Mouse (Mus musculus): ENCODE measurements around the gene Uhrf2.
A peak's percentile ranks its signal among the peaks of the same experiment; 100 is the strongest.

Uhrf2 gene

DNA sequence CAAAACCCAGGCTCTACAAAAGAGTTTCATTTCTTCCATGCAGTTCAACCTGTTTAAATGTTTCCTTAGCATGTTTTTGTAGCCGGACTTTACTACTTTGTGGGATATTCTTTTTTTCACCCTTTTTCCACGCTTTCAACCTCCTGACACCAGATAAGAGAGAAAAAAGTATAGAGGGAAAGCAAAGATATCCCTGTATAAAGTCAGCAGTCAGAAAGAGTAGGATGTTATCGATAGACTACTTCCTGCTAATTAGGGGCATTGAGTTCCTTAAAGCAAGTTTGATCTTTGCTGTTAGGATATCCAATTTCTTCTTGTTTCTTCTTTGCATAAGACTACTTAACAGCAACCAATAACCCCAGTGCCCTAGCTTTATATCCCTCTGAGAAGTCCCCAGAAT, 21.2 kb downstream of the Uhrf2 start:
- no peak for DNase-seq

DNA sequence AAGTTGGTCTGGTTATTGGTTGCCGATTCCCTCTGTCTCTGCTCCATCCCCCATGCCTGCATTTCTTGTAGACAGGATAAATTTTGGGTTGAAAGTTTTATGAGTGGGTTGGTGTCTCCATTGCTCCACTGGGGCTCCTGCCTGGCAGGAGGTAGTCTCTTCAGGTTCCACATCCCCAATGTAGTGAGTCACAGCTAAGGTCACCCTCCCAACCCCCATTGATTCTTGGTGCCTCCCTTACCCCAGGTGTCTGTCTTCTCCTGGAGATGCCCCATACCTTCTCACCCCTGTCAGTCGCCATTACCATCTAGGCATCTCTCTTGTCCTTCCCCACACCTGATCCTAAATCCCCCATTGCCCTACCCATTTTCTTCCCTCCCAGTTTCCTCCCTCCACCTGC, 23.9 kb downstream of the Uhrf2 start:
- no peak for DNase-seq

DNA sequence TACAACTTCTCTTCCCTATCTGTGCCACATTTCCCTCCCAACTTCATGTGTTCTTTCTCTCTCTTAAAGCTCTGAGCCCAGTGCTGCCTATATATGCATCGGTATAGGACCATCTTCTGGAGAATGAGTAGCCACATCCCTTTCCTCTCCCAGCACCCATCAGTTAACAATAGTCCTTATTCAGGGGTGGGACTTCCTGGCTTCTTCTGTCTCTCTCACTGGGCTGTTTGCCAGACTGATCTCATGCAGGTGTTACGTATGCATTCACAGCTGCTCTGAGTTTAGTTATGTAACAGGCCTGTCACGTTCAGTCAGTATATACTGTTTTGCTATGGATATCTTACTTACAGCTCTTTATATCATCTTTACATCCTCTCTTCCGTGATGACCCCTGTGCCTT, 35.5 kb downstream of the Uhrf2 start:
- no peak for DNase-seq

DNA sequence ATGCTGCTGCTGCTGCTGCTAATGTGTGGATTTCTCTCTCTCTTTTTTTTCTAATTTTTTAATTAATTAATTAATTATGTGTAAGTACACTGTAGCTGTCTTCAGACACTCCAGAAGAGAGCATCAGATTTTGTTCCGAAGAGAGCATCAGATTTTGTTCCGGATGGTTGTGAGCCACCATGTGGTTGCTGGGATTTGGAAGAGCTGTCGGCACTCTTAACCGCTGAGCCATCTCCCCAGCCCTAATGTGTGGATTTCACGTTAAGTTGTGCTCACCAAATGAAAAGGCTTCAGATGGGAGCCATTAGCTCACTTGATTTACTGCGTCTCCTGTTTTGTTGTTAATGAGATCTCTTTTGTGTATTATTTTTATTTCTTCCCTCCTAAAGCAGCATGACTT, 59.9 kb downstream of the Uhrf2 start:
- no peak for DNase-seq

DNA sequence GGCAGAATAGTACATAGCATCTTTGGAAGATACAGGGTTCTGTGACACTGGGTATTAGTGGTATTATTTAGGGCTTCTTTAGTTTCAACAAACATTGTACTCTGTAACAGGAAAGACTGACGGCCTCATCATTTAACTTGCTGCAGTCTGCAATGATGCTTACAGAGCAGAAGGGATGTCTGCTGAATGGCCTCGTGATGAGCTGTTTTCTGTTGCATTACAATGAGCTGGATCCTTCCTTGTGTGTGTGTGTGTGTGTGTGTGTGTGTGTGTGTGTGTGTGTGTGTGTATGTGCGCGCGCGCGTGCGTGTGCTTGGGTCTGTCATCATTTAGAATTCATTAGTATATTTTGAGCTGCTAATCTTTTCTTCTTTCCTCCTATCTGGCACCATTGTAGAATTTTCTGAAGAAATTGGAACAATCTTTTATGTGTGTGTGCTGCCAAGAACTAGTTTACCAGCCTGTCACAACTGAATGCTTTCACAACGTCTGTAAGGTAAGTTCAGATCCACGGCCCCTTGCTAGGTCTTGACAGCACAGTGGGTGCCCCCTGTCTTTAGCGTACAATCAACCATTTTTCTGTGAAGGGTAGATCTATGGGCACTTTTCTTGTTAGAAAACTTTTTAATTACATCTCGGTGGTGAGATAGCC, 61.5 kb downstream of the Uhrf2 start:
- DNase-seq, result no peak

DNA sequence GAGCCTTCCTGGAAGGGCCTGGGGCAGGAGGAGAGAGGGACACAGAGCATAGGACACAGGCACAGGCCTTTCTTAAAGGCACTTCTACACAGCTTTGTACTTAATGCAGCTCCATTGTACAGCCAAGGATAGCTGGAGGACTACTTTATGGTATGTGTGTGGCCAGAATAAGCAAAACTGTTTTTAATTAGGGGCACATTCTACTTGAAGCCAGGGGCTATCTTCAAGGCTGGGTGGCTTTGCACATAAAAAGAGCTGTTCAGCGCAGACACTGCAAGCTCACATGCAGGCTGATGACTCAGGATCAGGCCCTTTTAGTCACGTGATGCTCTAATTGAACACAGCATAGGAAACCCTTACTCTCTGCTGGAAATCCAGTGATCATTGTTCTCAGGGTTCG, 65.9 kb downstream of the Uhrf2 start:
- DNase-seq, result no peak

DNA sequence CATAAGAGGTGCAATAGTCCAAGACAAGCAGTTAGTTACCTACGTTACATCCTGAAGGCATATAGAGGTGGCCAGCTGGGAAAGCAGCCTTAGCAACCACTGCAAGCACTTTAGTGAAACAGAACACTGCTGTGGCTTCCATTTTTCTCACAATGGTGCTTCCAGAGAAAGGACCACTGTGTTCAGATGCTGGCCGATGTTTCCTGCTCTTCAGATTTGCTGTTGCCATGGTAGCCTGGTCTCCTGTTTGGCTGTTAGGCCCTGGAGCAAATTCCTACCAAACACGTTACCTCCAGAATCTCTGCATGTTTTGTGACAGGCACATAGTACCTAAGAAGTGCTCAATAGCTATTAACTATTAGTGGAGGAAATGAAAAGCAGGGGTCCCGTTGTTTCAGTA, 66.7 kb downstream of the Uhrf2 start:
- DNase-seq, result no peak

DNA sequence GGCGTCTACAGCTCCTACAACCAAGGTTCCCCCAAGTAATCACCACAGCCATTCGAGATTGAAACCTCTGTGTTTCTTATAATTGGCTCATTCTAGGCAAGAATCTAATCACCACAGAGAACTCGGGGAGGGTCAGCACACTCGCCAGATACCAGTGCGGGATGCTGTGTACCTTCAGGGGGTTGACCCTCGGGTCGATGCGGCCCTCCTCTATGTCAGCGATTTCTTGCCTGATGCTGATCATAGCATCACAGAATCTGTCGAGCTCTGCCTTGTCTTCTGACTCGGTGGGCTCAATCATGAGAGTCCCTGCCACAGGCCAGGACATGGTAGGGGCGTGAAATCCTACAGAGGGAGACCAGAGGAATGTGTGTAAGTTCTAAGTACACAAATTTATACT, 70.3 kb downstream of the Uhrf2 start:
- no peak for DNase-seq

DNA sequence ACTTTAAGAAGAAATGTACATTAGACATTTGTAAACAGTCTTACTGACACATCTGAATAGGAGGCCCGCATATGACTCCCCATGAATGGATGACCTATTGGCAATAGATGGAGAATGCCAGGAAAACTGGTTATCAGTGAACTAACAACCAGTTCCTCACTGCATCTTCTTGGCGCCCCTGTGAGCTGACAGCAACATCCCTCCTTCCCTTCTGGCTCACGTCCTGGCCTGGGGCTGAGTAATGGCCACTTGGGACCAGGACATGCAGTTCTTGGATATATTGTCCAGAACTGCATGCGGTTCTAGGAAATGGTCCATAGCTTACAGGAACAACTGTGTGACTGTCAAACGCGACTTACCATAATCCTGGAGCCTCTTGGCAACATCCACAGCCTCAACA, 72.3 kb downstream of the Uhrf2 start:
- no peak for DNase-seq

DNA sequence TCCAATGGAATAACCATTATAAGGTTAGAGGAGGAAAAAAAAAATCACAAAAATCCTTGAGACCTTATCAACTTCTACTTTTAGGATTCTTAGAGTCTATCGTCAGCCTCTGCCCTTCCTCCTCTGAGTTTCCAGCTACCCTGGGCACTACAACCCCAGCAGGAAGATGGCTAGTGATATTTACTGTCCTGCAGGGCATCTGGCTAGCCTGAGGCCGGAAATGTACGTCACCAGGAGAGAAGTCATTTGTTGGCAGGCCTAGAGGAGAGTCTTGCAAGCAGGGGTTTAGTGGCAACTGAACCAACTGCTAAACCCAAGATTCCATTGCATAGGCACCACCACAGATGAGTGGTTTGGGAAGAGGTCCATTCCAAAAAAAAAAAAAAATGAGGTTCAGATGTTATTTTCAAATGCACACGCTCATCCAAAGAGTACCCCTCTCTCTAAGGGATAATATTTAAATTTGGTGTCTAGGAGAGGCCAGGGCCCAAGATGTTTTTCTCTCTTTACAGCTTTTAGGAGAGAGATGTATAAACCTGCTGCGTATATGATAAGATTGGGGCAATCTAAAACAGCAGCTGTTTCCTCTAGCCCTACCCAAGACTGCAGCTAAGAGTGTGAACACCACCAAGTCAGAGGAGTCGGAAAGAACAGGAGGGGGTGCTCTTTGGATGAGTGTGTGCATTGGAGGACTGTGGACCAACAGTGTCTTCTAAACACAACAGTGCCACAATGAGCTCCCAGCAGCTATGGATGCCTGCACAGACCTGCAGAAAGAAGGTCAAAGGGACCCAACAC, 74.9 kb downstream of the Uhrf2 start:
- DNase-seq, result no peak

DNA sequence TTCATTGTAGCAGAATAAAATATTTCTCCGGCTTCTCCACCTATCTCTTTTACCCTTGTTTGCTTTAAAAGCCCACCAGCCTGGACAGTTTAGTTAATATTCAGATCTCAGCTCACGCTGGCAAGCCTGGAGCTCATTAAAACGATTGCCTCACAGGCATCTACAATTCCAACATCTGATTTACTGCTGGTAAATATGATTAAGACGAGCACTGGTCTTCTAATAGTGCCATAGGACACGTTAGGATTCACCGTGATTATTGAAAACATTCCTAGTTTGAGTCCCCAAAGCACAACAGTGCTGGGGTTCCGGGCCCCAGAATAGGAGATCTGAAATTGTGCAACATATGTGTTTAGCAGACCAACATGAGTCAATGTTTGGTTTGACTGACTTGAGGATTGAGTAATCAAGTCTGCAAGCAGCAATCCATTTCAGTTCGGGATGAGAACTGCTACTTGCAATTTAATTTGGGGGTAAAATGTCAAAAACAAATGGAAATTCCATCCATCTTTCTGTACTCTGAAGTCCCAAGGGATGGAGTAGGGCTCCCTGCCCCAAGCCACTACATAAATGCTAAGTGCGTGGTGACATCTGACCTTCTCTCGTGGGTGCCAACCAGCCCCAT, 77.0 kb downstream of the Uhrf2 start:
- DNase-seq, result no peak

DNA sequence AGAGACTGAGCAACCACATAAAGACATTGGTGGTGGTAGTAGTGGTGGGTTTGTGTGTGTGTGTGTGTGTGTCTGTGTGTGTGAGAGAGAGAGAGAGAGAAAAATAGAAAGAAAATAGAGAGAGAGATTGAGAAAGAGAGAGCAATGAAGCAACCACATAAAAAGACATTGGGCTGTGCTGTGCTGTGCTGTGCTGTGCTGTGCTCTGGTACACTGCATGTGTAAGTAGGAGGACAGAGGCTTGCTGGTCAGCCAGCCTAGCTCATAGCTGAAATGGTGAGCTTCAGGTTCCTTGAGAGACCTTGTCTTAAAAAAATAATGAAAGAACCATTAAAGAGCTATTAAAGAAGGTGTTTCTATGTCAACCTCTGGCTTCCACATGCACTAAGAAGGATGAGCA, 78.3 kb downstream of the Uhrf2 start:
- DNase-seq, result no peak

DNA sequence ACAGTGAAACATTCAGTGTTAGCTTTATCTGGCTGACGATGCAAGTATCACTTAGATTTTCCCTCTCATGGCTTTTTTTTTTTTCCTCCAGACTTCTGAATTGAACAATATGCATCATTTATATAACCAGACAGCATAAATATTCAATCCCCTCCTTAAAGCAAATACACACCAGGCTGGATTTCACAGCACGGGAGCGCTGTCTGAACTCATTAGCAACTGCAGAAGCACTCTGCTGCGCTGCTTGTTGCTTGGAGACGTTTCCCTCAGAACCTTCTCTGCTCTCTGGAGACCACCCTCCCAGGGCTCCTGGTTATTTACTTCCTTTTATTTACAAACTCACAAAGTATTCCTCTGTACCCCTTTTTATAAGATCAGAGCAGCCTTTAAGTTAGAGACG, 78.8 kb downstream of the Uhrf2 start:
- no peak for DNase-seq

DNA sequence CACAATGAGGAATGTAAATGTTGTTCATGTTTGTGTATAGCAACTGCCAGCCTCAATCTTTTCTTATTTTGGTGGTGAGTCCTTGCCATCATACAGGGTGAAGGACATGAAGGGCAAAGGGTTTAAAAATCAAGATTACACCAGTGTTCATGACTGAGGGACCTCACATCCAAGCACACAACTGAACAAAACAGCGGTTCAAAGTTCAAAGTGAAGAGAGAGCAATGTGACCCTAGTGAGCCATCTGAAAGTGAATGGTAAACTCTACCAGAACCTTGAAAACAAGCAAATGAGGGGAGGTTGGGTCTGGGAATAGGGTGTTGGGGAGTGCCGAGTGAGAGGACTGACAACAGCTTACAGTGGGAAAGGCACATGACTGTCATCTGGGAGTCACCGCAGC, 81.1 kb downstream of the Uhrf2 start:
- DNase-seq, result no peak

DNA sequence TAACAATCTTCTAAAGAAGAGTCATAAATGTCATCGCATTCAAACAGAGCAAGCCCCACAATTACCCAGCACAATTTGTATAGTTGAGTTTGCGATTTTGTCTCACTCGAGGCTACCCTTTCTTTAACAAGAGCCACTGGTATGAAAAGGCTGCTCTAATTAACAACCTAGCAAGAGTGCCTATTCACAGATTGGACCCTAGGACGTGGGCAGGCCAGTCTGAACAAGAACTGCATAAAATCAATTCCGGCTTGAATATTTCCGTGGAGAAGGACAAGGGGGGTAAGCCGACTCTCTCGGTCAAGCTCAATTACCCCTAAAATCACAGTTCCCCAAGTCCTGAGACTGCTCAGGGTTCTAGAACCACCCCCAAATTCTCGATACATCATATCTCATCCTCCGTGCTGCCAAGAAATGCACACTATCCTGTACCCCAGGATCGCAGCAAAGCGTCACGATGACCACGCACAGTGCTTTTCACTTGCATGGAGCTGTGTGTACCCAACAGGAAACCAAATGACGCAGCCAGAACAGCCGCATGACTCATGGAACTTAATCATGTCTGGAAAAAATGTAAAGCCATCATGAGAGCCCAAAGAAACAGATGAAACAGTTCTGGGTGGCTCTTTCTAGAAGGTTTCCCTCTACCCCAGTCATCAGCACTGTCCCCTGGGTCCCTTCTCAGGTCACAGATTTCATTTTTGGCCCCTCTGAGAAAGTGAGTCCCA, 82.8 kb downstream of the Uhrf2 start:
- no peak for DNase-seq

DNA sequence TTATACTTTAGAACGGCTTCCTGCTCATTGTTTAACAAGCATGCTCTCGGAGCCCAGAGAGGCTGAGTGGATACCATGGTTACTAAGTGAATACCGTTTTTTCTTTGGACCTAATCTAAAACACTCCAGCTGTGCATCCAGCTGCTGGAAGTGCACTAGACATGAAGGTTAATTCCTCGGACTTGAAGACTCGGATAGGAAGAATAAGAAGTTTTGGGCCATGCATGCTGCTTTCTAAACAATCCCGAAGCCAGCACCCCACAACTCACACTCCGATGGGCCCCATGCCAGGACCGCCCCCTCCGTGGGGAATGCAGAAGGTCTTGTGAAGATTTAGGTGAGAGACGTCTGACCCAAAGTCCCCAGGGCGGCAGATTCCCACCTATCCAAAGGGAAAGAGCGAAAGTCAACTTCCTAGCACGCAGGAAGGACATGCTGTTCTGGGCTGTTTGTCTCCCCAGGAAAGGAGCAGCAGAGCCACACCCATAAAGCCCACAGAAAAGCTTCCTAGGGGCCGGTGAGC, 84.7 kb downstream of the Uhrf2 start:
- DNase-seq, result no peak

DNA sequence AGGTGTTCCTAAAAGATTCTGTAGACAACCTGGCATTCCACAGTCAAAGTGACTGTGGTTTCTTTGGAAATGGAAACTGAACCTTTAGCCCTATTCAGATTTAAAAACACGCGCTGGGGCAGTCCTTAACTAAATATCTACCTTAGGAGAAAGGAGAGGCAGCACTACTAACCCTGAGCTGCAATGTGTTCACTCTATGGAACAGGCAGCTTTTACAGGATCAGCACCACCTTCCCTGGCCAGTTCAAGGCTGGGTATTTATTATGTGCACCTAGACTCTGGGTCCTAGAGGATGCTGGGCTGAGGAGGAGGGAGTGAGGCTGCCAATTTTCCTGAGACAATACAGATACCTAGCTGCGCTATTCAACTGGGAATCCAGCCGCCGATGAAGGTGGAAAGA, 85.3 kb downstream of the Uhrf2 start:
- DNase-seq, result no peak

DNA sequence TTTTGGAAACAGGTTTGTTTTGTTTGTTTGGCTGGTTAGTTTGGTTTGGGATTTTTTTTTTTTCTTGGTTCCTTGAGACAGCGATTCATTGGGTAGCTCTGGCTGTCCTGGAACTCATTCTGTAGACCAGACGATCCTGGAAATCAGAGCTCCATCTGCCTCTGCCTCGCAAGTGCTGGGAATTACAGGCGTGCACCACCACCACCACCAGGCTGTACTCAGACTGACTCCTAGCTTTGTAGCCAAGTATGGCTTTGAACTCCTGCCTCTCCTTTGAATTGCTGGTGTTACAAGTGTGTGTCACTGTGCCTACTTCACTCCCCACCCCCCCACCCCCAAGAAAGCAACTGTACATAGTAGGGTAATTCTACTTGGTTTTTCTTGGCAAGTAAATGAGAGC, 86.9 kb downstream of the Uhrf2 start:
- DNase-seq, result no peak

DNA sequence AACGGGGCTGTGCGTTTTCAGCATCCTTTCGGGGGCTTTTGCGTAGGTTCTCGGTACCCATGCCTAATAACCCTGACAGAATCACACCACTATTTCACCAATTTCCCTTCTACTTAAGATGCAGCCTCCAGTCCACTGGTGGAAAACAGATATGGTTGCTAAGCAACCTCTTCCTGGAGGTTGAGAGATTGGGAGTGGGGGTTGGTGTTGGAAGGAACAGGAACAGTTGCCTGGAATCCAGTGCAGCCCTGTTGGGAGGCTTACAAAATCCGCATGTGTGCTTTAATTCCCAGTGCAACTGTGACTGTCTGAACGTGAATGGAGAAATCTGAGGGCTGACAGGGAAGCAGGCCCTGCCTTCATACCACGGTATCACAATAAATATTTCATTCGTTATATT, 87.5 kb downstream of the Uhrf2 start:
- no peak for DNase-seq

DNA sequence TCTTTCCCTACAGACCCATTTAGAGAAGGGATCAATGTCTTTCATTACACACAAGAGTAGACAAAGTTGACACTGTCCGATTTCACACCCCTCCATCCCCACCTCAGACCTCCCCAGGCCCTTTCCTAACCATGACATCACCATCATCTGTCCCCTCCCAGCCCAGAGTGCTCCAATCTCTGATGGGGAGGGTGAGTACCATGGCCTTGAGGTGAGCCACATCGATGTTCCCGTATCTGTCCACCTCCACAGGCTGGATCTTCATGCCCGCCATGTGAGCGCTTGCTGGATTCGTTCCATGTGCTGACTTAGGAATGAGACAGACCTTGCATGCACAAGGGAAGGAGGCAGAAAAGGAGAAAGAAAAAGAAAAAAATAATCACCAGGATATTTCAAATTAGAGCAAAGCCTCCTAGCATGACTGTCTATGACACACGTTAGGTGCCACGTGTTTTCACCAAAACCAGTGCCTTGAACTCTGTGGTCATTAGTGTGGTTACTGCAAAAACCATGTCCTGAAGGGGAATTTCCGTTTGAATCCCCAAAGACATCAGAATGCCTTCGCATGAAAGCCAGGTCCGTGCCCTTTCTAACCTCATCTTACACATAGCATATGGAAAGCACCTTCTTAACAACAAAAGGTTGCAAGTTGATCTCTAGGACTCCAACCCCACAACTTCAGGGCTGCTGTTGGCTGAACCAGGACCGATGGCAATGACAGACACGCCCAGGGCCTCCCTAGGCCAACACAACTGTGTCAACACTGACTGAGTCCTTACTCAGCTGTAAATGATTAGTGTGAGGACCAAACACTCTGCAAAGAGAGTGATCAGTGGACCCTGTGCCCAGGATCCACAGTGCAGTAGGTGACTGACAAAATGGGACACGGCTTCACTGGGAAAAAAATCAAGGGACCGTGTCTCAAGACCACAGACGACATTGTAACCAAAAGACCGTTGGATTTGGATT, 88.3 kb downstream of the Uhrf2 start:
- DNase-seq, result peak; percentile 28

DNA sequence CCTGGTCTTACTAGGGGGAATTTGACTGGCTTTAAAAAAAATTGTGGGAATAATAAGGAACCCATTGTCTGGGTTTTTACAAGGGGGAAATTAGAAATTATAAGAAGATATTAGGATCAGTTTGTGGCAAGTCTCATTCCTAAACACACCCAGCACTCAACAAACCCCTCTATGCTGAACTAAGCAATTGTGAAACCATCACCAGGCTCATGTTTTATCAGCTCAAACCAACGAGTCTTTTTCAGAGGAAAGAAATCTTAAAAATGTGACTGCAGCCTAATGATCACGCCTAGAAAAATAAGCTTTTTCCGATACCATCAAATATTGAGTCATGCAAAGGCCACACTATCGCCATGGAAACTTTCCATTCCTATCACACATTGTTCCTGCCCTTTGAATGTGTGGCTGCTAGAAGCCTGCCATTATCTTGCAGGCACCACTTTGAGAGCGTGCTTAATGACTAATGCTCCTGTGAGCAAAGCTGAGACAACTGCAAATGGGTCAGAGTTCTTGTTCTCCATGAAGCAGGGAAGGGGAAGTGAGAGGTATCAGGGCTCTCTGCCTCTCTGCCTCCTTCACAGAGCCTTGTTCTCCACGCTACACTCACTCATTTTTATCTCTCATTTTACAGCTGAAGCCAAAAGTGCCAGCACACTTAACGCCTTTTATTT, 94.8 kb downstream of the Uhrf2 start:
- no peak for DNase-seq

DNA sequence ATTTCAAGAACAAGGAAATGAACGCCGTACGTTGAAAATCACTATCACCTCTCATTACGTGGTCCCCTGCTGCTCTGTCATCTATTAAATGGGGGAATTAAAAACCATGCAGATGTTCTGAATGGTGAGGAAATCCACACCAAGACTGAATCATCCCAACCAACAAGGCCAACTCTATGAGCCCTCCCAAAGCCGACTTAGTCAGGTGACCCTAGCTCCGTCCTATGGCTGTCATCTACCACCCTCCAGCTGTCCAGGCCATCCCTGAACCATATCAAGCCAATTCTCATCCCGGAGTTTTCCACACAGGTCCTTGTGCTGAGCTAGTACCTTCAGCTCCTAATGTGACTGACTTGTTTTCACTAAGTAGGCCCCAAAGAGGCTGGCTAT, 95.4 kb downstream of the Uhrf2 start:
- no peak for DNase-seq

All from kidney, adult 18-20 months (tissue).